Mouse (Mus musculus) G1E (cell line): ENCODE data around the gene Flrt1. TPM values are rescaled to one million over a fixed set of nuclear protein-coding genes. Genes with fewer than 3 reads are reported as not detected.
A peak's percentile ranks its signal among the peaks of the same experiment; 100 is the strongest.

Source experiments
- ATAC-seq: 2 replicates; pipeline ENCODE4 v1.8.0; 2016; ENCODE audit warnings: mild to moderate bottlenecking; ENCODE audit not compliant: insufficient number of reproducible peaks, poor library complexity, low FRiP score, severe bottlenecking; ENCODE audit errors: extremely low read depth
- DNase-seq: peaks from one replicate; pipeline ENCODE4 v3.0.0; 2012; ENCODE audit warnings: low spot score
- H3K27me3 ChIP-seq: 2 replicates; pipeline ENCODE4 v1.6.1; 2012; ENCODE audit warnings: mild to moderate bottlenecking, low read length, inconsistent platforms; ENCODE audit not compliant: insufficient read depth
- H3K36me3 ChIP-seq: replicated peaks from 2 replicates; pipeline ENCODE3; 2012; ENCODE audit warnings: mild to moderate bottlenecking, inconsistent platforms
- H3K4me1 ChIP-seq: 2 replicates; pipeline ENCODE4 v1.6.1; 2012; ENCODE audit warnings: low read depth, low read length, inconsistent platforms, mixed read lengths; ENCODE audit not compliant: insufficient read depth
- H3K4me3 ChIP-seq: 2 replicates; pipeline ENCODE4 v1.5.1; 2012; ENCODE audit warnings: low read depth, mild to moderate bottlenecking, inconsistent platforms, low read length, moderate library complexity, mixed read lengths
- H3K9me3 ChIP-seq: replicated peaks from 2 replicates; pipeline ENCODE4 v1.6.1; 2012; ENCODE audit warnings: inconsistent platforms
- CTCF ChIP-seq: IDR thresholded peaks from 2 replicates; pipeline ENCODE4 v1.5.1; 2012; ENCODE audit warnings: low read depth, low read length, inconsistent platforms, mixed read lengths
- GATA1 ChIP-seq: IDR thresholded peaks from 2 replicates; pipeline ENCODE4 v1.6.1; 2012; ENCODE audit warnings: borderline replicate concordance, low read length, inconsistent platforms, mixed read lengths
- GATA2 ChIP-seq: IDR thresholded peaks from 2 replicates; pipeline ENCODE4 v1.6.1; 2012; ENCODE audit warnings: low read depth, low read length, inconsistent platforms, borderline replicate concordance
- POLR2AphosphoS5 ChIP-seq: IDR thresholded peaks from 2 replicates; pipeline ENCODE4 v1.6.1; 2012; ENCODE audit warnings: low read depth, low read length, inconsistent platforms; ENCODE audit not compliant: insufficient replicate concordance
- TAL1 ChIP-seq: conservative IDR thresholded peaks from 2 replicates; pipeline ENCODE4 v1.6.1; 2012; ENCODE audit warnings: low read depth, low read length, inconsistent platforms, mixed read lengths
- polyA plus RNA-seq: library from polyadenylated mRNA; stranded (reverse); fragments of >175 nt; gene quantifications from 2 replicates; pipeline ENCODE4 v1.2.3, GENCODE M21; 2012
- total RNA-seq, 2 experiments: library from RNA; stranded (forward) in 1 of 2; stranded (reverse) in 1 of 2; fragments of 200-1000 nt in 1 of 2; fragments of >200 nt in 1 of 2; fragmentation: Nextera tagmentation in 1 of 2; gene quantifications; 2 replicates each; pipeline ENCODE4 v1.2.3; 2014 to 2017

The Flrt1 gene
- total and polyA plus RNA-seq, 3 experiments: 0.05 TPM; not detected in 2

DNA sequence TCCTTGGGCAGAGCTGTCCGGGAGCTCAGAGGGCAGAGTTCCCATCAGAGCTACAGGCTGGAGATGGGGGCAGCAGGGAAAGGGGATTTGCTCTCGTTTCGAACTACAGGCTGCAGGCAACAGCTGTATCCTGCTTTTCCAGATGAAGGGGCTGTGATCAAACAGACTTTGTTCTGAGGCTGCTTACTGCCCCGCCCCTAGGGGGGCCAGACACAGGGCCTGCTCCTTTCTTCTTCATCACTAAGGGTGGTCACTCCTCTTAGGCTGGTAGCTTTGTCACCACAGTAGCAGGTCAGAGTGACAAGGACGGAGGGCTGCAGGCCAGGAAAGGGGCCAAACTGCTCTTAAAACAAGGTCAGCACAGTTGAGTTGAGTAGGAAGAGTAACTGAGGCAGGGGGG is 4.6 kb upstream of the Flrt1 start:
- no peak for DNase-seq
- H3K4me1 ChIP-seq: no peaks in the 10 kb centered on the region

GRCm38 (mm10) chr19:7108114-7108905 is 2.8 kb upstream of the Flrt1 start:
- DNase-seq (peak; percentile 20), ATAC-seq (no peak)

More for the DNA sequence above, 4.6 kb upstream of the Flrt1 start:
- TF ChIP-seq GATA2: no peak
- TF ChIP-seq GATA1: no peak
- no peak for TF ChIP-seq CTCF
- TF ChIP-seq TAL1: no peak
- TF ChIP-seq POLR2AphosphoS5: no peak
- Histone ChIP-seq H3K27me3 (peaks cover 26% of the 10 kb centered on the region; the same call in 1 of the 2 replicates), H3K36me3 (no peaks in the 10 kb centered on the region), H3K9me3 (no peaks in the 10 kb centered on the region), H3K4me3 (no peak overlapping the region)
- no peak for ATAC-seq

GRCm38 (mm10) chr19:7107174-7107573 is 1.6 kb upstream of the Flrt1 start:
- Histone ChIP-seq H3K27me3 (peaks cover 16% of the 10 kb centered on the region; the same call in 1 of the 2 replicates), H3K4me1 (no peaks in the 10 kb centered on the region), H3K9me3 (no peaks in the 10 kb centered on the region), H3K36me3 (no peaks in the 10 kb centered on the region), H3K4me3 (no peak overlapping the region)
- no peak for TF ChIP-seq CTCF
- no peak for TF ChIP-seq POLR2AphosphoS5
- no peak for TF ChIP-seq GATA2
- TF ChIP-seq GATA1: no peak
- no peak for TF ChIP-seq TAL1
- ATAC-seq (no peak), DNase-seq (no peak)

More at GRCm38 (mm10) chr19:7108114-7108905, 2.8 kb upstream of the Flrt1 start:
- no peaks in the 10 kb centered on the region for H3K4me1 ChIP-seq
- peaks cover 20% of the 10 kb centered on the region; the same call in 1 of the 2 replicates for H3K27me3 ChIP-seq
- H3K4me3 ChIP-seq: no peak overlapping the region
- no peaks in the 10 kb centered on the region for H3K9me3 ChIP-seq
- H3K36me3 ChIP-seq: no peaks in the 10 kb centered on the region
- TF ChIP-seq CTCF (peak; percentile 16; the same call in 1 of the 2 replicates), GATA2 (no peak)

DNA sequence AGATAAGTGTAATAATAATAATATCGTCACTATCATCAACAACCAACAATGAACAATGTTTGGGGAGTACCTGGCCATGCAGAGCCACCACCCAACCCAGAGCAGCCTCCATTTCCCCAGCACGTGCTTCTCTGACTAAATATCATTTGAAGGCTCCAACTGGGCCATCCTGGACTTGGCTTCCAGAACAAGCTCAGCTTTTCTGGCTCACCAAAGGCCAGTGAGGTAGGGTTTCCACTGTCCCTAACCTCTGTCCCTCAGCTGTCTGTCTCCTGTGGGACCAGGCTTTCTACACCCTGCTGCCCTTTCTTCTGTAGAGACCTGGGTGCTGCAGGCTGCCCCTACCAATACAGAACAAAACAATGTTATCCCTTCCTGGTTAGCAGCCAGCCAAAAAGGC is 1.0 kb upstream of the Flrt1 start:
- ATAC-seq: no peak
- H3K27me3 ChIP-seq: peaks cover 13% of the 10 kb centered on the region; the same call in 1 of the 2 replicates

DNA sequence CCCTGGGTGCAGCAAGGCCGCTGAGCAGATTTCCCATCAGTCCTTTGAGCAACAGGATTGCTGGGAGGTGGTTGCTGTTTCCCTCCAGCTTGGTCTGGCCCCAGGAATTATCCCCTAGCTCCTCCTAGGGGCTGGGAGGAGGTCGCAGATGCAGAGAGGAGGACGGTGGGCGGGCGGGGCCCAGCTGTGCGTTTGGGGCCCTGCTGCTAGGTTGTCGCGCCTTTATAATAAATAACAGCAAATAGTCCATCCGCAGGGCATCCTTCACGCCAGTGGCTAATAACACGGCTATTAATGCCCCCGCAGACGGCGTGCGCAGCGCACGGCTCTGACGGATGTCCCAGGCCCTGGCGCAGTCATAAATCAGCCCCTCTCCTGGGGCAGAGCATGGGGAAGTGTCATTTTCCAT is 1.5 kb downstream of the Flrt1 start:
- ATAC-seq (no peak), DNase-seq (no peak)
- Histone ChIP-seq H3K27me3 (peaks cover 9% of the 10 kb centered on the region), H3K9me3 (no peaks in the 10 kb centered on the region), H3K4me1 (no peaks in the 10 kb centered on the region), H3K4me3 (no peak overlapping the region), H3K36me3 (no peaks in the 10 kb centered on the region)
- TF ChIP-seq GATA2 (no peak), POLR2AphosphoS5 (no peak), TAL1 (no peak), GATA1 (no peak), CTCF (no peak)

More for the DNA sequence above, 1.0 kb upstream of the Flrt1 start:
- Histone ChIP-seq H3K36me3 (no peaks in the 10 kb centered on the region), H3K4me1 (no peaks in the 10 kb centered on the region), H3K4me3 (no peak overlapping the region), H3K9me3 (no peaks in the 10 kb centered on the region)
- DNase-seq: no peak
- TF ChIP-seq POLR2AphosphoS5: no peak
- TF ChIP-seq GATA1: no peak
- no peak for TF ChIP-seq GATA2
- no peak for TF ChIP-seq CTCF
- TF ChIP-seq TAL1: no peak

- TF ChIP-seq POLR2AphosphoS5: no peak
- TF ChIP-seq CTCF: no peak
- no peak for TF ChIP-seq GATA2
- TF ChIP-seq TAL1: no peak
- no peak for TF ChIP-seq GATA1
- Histone ChIP-seq H3K4me3 (no peak overlapping the region), H3K9me3 (no peaks in the 10 kb centered on the region), H3K27me3 (peaks cover 9% of the 10 kb centered on the region), H3K4me1 (no peaks in the 10 kb centered on the region), H3K36me3 (no peaks in the 10 kb centered on the region)
- no peak for ATAC-seq
- DNase-seq: no peak
Measured at GRCm38 (mm10) chr19:7103349-7103992, 2.1 kb downstream of the Flrt1 start.
